Mouse (Mus musculus) lung, postnatal 0 days (tissue): ENCODE measurements at regions not wholly inside any gene's neighbourhood (a gene's known extent, or its start where the extent isn't known, plus 50 kb on each side); places are given as distances from the start of the nearest gene placed in this dataset.

Experiments used
- ATAC-seq: fragments of 200-750 bp; cut with Nextera tagmentation; 2 replicates; pipeline ENCODE4 v1.8.0; 2017; ENCODE audit warnings: moderate library complexity
- DNase-seq: peaks from one replicate; pipeline ENCODE4 v3.0.0-alpha.2; 2016; ENCODE audit warnings: low spot score
- H3K27ac ChIP-seq: fragments of 300-500 bp; sonication (generic); 2 replicates; pipeline ENCODE4 v1.5.1; 2014; ENCODE audit warnings: antibody characterized with exemption, mild to moderate bottlenecking, low read length, mixed read lengths
- H3K27me3 ChIP-seq: fragments of 300-500 bp; sonication (generic); replicated peaks from 2 replicates; pipeline ENCODE4 v1.6.1; 2014; ENCODE audit warnings: low read length, mixed read lengths; ENCODE audit not compliant: insufficient read depth
- H3K36me3 ChIP-seq: fragments of 300-500 bp; sonication (generic); 2 replicates; pipeline ENCODE4 v1.6.1; 2014; ENCODE audit warnings: low read length, mixed read lengths; ENCODE audit not compliant: insufficient read depth
- H3K4me1 ChIP-seq: fragments of 300-500 bp; sonication (generic); 2 replicates; pipeline ENCODE4 v1.6.1; 2014; ENCODE audit warnings: antibody characterized with exemption, low read depth, low read length, mixed read lengths; ENCODE audit not compliant: insufficient read depth
- H3K4me2 ChIP-seq: fragments of 300-500 bp; sonication (generic); replicated peaks from 2 replicates; pipeline ENCODE4 v1.6.1; 2014; ENCODE audit warnings: low read depth, mild to moderate bottlenecking, low read length, moderate library complexity, mixed read lengths
- H3K4me3 ChIP-seq: fragments of 300-500 bp; sonication (generic); 2 replicates; pipeline ENCODE4 v1.5.1; 2014; ENCODE audit warnings: low read depth, low read length
- H3K9ac ChIP-seq: fragments of 300-500 bp; sonication (generic); replicated peaks from 2 replicates; pipeline ENCODE4 v1.6.1; 2014; ENCODE audit warnings: low read depth, mild to moderate bottlenecking
- H3K9me3 ChIP-seq: fragments of 300-500 bp; sonication (generic); 2 replicates; pipeline ENCODE4 v1.6.1; 2016; ENCODE audit warnings: low read length, mixed read lengths
- CTCF ChIP-seq: IDR thresholded peaks from 2 replicates; pipeline ENCODE4 v1.5.1; 2016; ENCODE audit warnings: antibody characterized with exemption, mild to moderate bottlenecking
- EP300 ChIP-seq: IDR thresholded peaks from 2 replicates; pipeline ENCODE4 v1.6.1; 2016; ENCODE audit warnings: antibody characterized with exemption, mild to moderate bottlenecking, control low read depth
- WGBS: fragments of 180-500 bp; shearing (Covaris S2); extraction: QIAGEN DNeasy Blood & Tissue Kit; methylation state at CpG from one replicate; pipeline ENCODE4 v1.1.7; 2014; 5-methylcytosine and 5-hydroxymethylcytosine counted together

DNA sequence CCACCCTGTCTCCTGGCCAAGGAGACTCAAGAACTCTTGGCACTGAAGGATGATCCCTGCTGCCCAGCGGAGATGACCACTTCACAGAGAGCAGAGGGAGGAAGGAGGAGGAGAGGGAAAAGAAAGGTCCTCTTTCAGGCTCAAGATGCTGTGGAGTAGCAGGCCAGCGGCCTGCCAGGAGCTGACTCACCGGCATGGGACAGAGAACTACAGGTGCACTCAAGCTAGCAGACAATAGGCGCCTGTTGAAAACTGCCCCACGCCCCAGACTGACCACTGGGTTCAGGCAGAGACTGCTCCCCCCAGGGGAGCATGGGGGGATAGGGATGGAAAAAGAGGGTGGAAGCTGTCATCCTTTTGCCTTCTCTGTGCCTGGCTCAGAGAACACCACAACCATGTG lies 125.8 kb upstream of the 1600014C23Rik start:
- ATAC-seq (peak; percentile 57), DNase-seq (peak; percentile 38)
- no peaks in the 10 kb centered on the region for H3K27me3 ChIP-seq
- no peak overlapping the region for H3K4me3 ChIP-seq
- 51% methylated on average over 5 of the region's 5 CpGs for WGBS
- no peak for TF ChIP-seq CTCF
- TF ChIP-seq EP300: no peak
- H3K4me1 ChIP-seq: no peaks in the 10 kb centered on the region
- no peak overlapping the region for H3K4me2 ChIP-seq
- H3K27ac ChIP-seq: no peak overlapping the region
- H3K36me3 ChIP-seq: no peaks in the 10 kb centered on the region
- H3K9ac ChIP-seq: no peak overlapping the region
- H3K9me3 ChIP-seq: no peaks in the 10 kb centered on the region

DNA sequence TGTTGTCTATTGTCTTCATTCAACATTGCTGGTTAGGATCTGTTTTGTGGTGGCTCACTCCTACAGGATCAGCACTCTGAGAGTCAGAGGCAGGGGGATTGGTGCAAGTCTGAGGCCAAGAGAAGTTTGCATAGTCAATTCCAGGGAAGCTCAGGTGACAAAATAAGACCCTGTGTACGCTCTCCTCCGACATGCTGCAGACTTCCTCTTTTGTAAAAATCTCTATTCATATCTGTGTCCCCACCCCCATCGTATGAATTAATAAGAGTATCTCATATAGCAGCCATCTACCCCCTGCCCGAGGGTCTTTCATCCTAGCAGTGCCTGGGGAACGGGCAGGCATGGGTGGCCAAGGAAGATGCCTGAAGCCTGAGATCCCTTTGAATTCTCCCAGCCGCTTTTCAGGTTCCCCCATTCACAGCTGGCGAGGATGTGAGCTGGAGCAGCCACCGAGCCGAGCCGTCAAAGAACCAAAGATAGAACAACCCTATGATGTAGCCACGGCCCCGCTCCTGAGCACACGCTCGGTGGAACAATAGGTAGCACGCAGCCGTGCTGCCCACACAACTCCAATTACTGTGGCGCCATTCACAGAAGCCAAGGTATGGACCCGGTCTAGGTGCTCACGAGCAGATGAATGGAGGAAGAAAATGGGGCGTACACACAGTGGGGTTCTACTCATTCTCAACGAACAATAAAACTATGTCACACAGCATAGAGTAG lies 120.4 kb upstream of the 1600014C23Rik start:
- no peak for ATAC-seq
- Histone ChIP-seq H3K4me2 (no peak overlapping the region), H3K4me1 (no peaks in the 10 kb centered on the region), H3K27ac (no peak overlapping the region), H3K9ac (no peak overlapping the region), H3K4me3 (no peak overlapping the region), H3K9me3 (no peaks in the 10 kb centered on the region), H3K36me3 (no peaks in the 10 kb centered on the region), H3K27me3 (no peaks in the 10 kb centered on the region)
- DNase-seq: no peak
- TF ChIP-seq CTCF: no peak
- TF ChIP-seq EP300: no peak
- WGBS: 84% methylated on average over 21 of the region's 21 CpGs

DNA sequence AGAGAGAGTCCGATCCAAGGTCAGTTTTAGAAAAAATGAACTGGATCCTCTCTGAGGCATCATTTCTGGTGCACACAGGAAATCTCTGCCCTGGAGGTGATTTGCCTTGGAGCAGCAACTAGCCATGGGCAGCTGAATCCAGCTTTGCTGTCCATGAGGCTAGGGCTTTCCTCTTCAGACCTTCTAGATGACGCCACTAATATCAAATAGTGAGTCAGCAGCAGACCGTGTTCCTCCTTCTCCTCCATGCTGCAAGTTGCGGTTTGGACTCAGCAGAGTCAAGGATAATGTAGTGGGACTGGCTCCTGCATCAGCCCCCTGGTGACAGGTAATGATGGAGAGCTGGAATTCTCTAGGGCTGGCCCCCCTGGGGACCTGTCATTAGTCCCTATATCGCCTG lies 118.8 kb upstream of the 1600014C23Rik start:
- no peaks in the 10 kb centered on the region for H3K27me3 ChIP-seq
- DNase-seq (no peak), ATAC-seq (no peak; the same call in 1 of the 2 replicates)
- H3K9me3 ChIP-seq: no peaks in the 10 kb centered on the region
- TF ChIP-seq CTCF (no peak), EP300 (no peak)
- H3K36me3 ChIP-seq: no peaks in the 10 kb centered on the region
- no peak overlapping the region for H3K4me2 ChIP-seq
- WGBS: 40% methylated on average over 5 of the region's 5 CpGs
- no peak overlapping the region for H3K27ac ChIP-seq
- no peaks in the 10 kb centered on the region for H3K4me1 ChIP-seq
- H3K9ac ChIP-seq: no peak overlapping the region
- H3K4me3 ChIP-seq: no peak overlapping the region

DNA sequence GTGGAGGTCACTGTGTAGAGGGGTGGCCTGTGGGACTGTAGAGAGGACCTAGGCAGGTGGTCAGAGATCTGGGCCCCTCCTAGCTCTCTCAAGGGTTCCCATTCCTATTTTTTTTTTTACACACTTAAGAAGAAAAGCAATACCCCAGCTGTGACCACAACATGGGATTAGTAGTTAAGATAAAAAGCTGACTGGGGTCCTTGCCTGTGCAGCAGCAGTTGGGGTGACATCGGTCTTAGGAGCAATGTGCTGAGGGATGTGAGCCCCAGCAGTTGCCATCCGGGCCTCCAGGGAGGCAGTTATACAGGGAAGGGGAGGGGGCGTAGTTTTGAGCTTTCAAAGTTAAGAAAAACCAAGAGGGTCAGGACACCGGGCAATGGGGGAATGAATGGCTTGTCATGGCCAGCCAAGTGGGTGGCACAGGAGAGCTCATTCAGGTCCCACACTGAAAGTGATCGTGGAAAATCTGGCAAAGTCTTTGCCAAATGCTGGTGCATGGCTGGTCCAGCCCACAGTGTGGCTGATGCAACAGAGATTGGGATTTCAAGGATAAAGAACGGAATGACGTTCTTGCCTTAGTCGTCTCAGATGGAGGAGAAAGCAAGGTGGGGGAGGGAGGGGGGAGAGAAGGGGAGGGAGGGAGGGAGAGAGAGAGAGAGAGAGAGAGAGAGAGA lies 118.2 kb upstream of the 1600014C23Rik start:
- no peak for ATAC-seq
- TF ChIP-seq CTCF (no peak), EP300 (no peak)

DNA sequence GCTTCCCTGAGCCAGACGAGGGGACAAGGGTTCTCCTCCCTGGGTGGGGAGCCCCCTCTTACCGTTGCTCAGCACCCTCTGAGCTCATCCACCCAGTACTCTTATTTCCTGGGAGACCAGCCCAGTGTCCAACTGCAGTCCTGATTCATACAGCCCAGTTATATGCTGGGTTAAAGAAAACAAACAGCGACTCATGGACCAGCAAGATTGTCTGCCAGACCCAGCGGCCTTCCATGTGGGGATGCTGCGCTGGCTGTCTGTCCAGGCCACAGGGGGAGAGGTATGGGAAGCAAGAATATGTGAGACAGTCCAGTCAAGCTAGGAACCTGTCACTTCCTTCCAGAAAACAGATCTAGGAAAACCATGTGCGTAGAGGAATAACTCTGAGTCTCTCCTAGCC lies 117.3 kb upstream of the 1600014C23Rik start:
- no peaks in the 10 kb centered on the region for H3K36me3 ChIP-seq
- H3K27me3 ChIP-seq: no peaks in the 10 kb centered on the region
- ATAC-seq (no peak), DNase-seq (no peak)
- H3K9ac ChIP-seq: no peak overlapping the region
- 70% methylated on average over 6 of the region's 6 CpGs for WGBS
- H3K4me2 ChIP-seq: no peak overlapping the region
- no peaks in the 10 kb centered on the region for H3K4me1 ChIP-seq
- no peak overlapping the region for H3K27ac ChIP-seq
- no peak overlapping the region for H3K4me3 ChIP-seq
- no peaks in the 10 kb centered on the region for H3K9me3 ChIP-seq
- TF ChIP-seq CTCF (no peak), EP300 (no peak)

More for the DNA sequence above, 118.2 kb upstream of the 1600014C23Rik start:
- 58% methylated on average over 8 of the region's 8 CpGs for WGBS
- H3K9ac ChIP-seq: no peak overlapping the region
- H3K4me3 ChIP-seq: no peak overlapping the region
- no peak overlapping the region for H3K27ac ChIP-seq
- no peaks in the 10 kb centered on the region for H3K4me1 ChIP-seq
- H3K9me3 ChIP-seq: no peaks in the 10 kb centered on the region
- no peak for DNase-seq
- no peaks in the 10 kb centered on the region for H3K36me3 ChIP-seq
- H3K27me3 ChIP-seq: no peaks in the 10 kb centered on the region
- no peak overlapping the region for H3K4me2 ChIP-seq

DNA sequence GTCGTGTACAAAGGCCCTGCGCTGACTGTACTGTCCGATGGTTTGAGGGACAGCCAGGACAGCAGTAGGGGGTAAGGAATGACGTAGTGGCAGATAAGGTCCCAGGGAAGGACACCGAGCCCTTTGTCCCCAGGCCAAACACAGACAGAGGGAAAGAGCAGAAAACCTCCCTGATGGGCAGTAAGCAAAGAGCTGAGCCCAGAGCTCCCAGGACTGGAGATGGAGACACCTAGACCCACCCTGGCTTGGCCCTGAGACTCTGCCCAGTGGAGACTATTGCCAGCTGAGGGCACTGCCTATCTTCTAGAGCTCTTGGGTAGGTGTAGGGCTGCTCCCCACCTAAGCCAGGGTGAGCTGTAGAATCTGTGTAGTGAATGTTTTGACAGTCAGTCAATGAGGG lies 116.5 kb upstream of the 1600014C23Rik start:
- Histone ChIP-seq H3K27me3 (no peaks in the 10 kb centered on the region), H3K27ac (no peak overlapping the region), H3K9ac (no peak overlapping the region), H3K36me3 (no peaks in the 10 kb centered on the region), H3K4me3 (no peak overlapping the region), H3K4me1 (no peaks in the 10 kb centered on the region), H3K4me2 (no peak overlapping the region), H3K9me3 (no peaks in the 10 kb centered on the region)
- ATAC-seq (no peak), DNase-seq (no peak)
- peak; percentile 20; the same call in 1 of the 2 replicates for TF ChIP-seq CTCF
- no peak for TF ChIP-seq EP300
- 61% methylated on average over 5 of the region's 5 CpGs for WGBS
